In the genomic region with DNA sequence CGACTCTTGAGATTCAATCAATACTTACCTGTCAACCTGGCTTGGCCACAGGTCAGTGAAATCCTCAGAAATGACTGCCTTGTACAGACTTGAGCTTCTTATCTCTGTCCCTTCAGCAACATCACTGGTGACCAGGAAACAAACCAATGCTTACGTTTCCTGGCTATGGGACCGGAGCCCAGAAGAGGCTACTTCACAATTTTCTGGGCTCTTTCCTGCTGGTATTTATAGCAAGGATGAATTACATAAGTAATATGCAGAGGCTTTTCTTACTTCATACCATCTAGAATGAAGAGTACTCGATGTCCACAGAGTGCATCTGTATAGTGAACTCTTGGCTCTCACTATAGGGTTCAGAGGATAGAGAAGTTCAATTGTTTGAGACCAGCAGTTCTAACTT, we compare ENCODE assay signal across 13 mouse cellular contexts.
DNase-seq lines count a peak whose midpoint lies in the region; ATAC-seq lines count a peak whose summit lies in the region.
"Had no signal": no experiment of that assay in that cellular context is flagged by ENCODE, and none has a peak within 500 bp of the region (broad histone marks: within the 10 kb centered on the region; RNA-seq: fewer than 3 reads in every experiment).

No protein-coding gene starts in this region.

- no peak overlapping the region for H3K4me2 ChIP-seq in midbrain, embryonic 15.5 days
- H3K4me2 ChIP-seq: liver, embryonic 15.5 days had no signal

- no peak overlapping the region for H3K4me3 ChIP-seq in heart, embryonic 10.5 days
- no peak overlapping the region for H3K4me3 ChIP-seq in brown adipose tissue, adult 24 weeks (ENCODE audit: insufficient read depth, low read depth, low read length)
- H3K4me3 ChIP-seq in midbrain, embryonic 15.5 days, result no peak overlapping the region
- H3K4me3 ChIP-seq: liver, embryonic 15.5 days had no signal

- no peak overlapping the region for H3K27ac ChIP-seq in heart, embryonic 10.5 days
- peak overlapping the region; percentile 15; the same call in 1 of the 2 replicates for H3K27ac ChIP-seq in brown adipose tissue, adult 24 weeks (replicated peaks; ENCODE audit: low read depth, low read length)
- H3K27ac ChIP-seq in midbrain, embryonic 15.5 days, result no peak overlapping the region
- H3K27ac ChIP-seq: liver, embryonic 15.5 days had no signal

- no peak for ATAC-seq in midbrain, embryonic 15.5 days (replicated peaks)
- ATAC-seq: forebrain, postnatal 0 days; intestine, postnatal 0 days; midbrain, embryonic 16.5 days had no signal

- H3K27me3 ChIP-seq in heart, embryonic 10.5 days (ENCODE audit: insufficient read depth, poor library complexity, severe bottlenecking), result no peaks in the 10 kb centered on the region
- H3K27me3 ChIP-seq in midbrain, embryonic 15.5 days (replicated peaks), result no peaks in the 10 kb centered on the region
- H3K27me3 ChIP-seq: liver, embryonic 15.5 days had no signal

- H3K36me3 ChIP-seq in heart, embryonic 10.5 days, result peaks cover 27% of the 10 kb centered on the region
- H3K36me3 ChIP-seq in midbrain, embryonic 15.5 days (replicated peaks), result no peaks in the 10 kb centered on the region

- intact Hi-C loops in heart, postnatal 14 days (cut with DNase I), result loop anchor here (5.0 kb wide), 1 partner anchor 40 kb away; no protein-coding TSS in a partner anchor

- H3K4me1 ChIP-seq in heart, embryonic 10.5 days, result peaks cover 26% of the 10 kb centered on the region
- peaks cover 15% of the 10 kb centered on the region for H3K4me1 ChIP-seq in brown adipose tissue, adult 24 weeks (ENCODE audit: control insufficient read depth, insufficient read depth, insufficient read length, low read length)
- H3K4me1 ChIP-seq in midbrain, embryonic 15.5 days, result peaks cover 17% of the 10 kb centered on the region

- H3K9ac ChIP-seq in midbrain, embryonic 15.5 days, result no peak overlapping the region
- H3K9ac ChIP-seq: forebrain, postnatal 0 days; liver, embryonic 15.5 days had no signal

- no peaks in the 10 kb centered on the region for H3K9me3 ChIP-seq in heart, embryonic 10.5 days
- H3K9me3 ChIP-seq in midbrain, embryonic 15.5 days, result no peaks in the 10 kb centered on the region
- H3K9me3 ChIP-seq: liver, embryonic 15.5 days had no signal

- peak; percentile 67 to 81 for DNase-seq in heart, adult 18-20 months
- no peak for DNase-seq in heart, embryonic 10.5 days (ENCODE audit: low spot score)
- peak; percentile 72 for DNase-seq in 416B (ENCODE audit: low read depth)
- peak; percentile 34 to 43 for DNase-seq in heart, postnatal 14 days
- DNase-seq in B cell, adult 2 months, result no peak
- DNase-seq: adrenal gland, postnatal 10 days; forebrain, postnatal 0 days; right cerebral cortex, postnatal 25 days had no signal

- 55% methylated on average over 4 of the region's 4 CpGs for WGBS in heart, embryonic 10.5 days
- WGBS in midbrain, embryonic 15.5 days, result 93% methylated on average over 4 of the region's 4 CpGs

Comparison
In these comparisons a context has a peak if more than half of its experiments do, and no peak if none do; other contexts are left out.
1. DNase-seq: peak in heart, adult 18-20 months (2 of 2), 416B (single experiment) and heart, postnatal 14 days (2 of 2); none in heart, embryonic 10.5 days (single experiment) and B cell, adult 2 months (0 of 2).